Mouse (Mus musculus) embryonic facial prominence, embryonic 14.5 days (tissue): ENCODE data around the gene Lhx9. TPM values are rescaled to one million over a fixed set of nuclear protein-coding genes. Genes with fewer than 3 reads are reported as not detected.

Source experiments
- ATAC-seq: fragments of 200-750 bp; cut with Nextera tagmentation; 2 replicates; pipeline ENCODE4 v1.8.0; 2017; ENCODE audit warnings: low read depth, moderate number of reproducible peaks, moderate TSS enrichment
- DNase-seq: peaks from one replicate; pipeline ENCODE4 v3.0.0-alpha.2; 2015; ENCODE audit warnings: low spot score
- H3K27ac ChIP-seq: fragments of 300-500 bp; sonication (generic); replicated peaks from 2 replicates; pipeline ENCODE4 v1.5.1; 2014; ENCODE audit warnings: low read depth, mild to moderate bottlenecking, low read length, moderate library complexity
- H3K27me3 ChIP-seq: fragments of 300-500 bp; sonication (generic); replicated peaks from 2 replicates; pipeline ENCODE4 v1.6.1; 2014; ENCODE audit warnings: low read length; ENCODE audit not compliant: control insufficient read depth, insufficient read depth
- H3K36me3 ChIP-seq: fragments of 300-500 bp; sonication (generic); 2 replicates; pipeline ENCODE4 v1.6.1; 2014; ENCODE audit warnings: low read length, mixed read lengths; ENCODE audit not compliant: control insufficient read depth, insufficient read depth
- H3K4me1 ChIP-seq: fragments of 300-500 bp; sonication (generic); 2 replicates; pipeline ENCODE4 v1.6.1; 2014; ENCODE audit warnings: antibody characterized with exemption, low read length; ENCODE audit not compliant: control insufficient read depth, insufficient read depth
- H3K4me2 ChIP-seq: fragments of 300-500 bp; sonication (generic); 2 replicates; pipeline ENCODE4 v1.6.1; 2014; ENCODE audit warnings: low read depth, mild to moderate bottlenecking, low read length, moderate library complexity, mixed read lengths
- H3K4me3 ChIP-seq: fragments of 300-500 bp; sonication (generic); 2 replicates; pipeline ENCODE4 v1.5.1; 2014; ENCODE audit warnings: low read depth, mild to moderate bottlenecking, low read length
- H3K9ac ChIP-seq: fragments of 300-500 bp; sonication (generic); 2 replicates; pipeline ENCODE4 v1.6.1; 2014; ENCODE audit warnings: low read depth, mild to moderate bottlenecking, low read length, moderate library complexity, mixed read lengths
- H3K9me3 ChIP-seq: fragments of 300-500 bp; sonication (generic); 2 replicates; pipeline ENCODE4 v1.6.1; 2016; ENCODE audit warnings: low read length; ENCODE audit not compliant: control insufficient read depth
- WGBS: fragments of 180-500 bp; shearing (Covaris S2); extraction: QIAGEN DNeasy Blood & Tissue Kit; methylation state at CpG from one replicate; pipeline ENCODE4 v1.1.7; 2014; 5-methylcytosine and 5-hydroxymethylcytosine counted together
- polyA plus RNA-seq: library from polyadenylated mRNA; unstranded; fragments of >200 nt; fragmentation: Nextera tagmentation; extraction: Ambion mirVana; gene quantifications from 2 replicates; pipeline ENCODE4 v1.2.1, GENCODE M21; 2014

Gene Lhx9
- polyA plus RNA-seq, 1 experiment from 2014 or later: 0.28 TPM

DNA sequence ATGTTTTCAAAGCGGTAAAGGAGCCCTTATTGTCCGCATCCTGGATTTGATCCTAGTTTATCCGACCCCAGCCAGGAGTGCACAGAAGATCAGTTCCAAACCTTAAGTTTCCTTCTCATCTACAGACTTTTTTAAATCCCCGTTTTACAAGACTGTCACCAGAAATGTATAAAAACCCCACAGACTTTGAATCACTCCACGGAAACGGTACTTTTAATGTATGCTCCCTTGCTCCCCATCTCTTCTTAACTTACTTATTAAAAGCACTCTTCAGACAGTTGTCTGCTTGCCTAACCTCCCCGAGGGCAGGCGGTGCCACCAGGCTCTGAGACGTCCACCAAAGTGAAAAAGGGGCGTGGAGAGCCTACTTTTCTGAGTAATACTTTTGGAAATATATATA is 5.6 kb downstream of the Lhx9 start:
- H3K36me3 ChIP-seq: no peaks in the 10 kb centered on the region
- WGBS: 4% methylated on average over 10 of the region's 10 CpGs
- peaks cover 13% of the 10 kb centered on the region for H3K4me1 ChIP-seq
- peak overlapping the region; percentile 72; the same call in 1 of the 2 replicates for H3K4me2 ChIP-seq
- DNase-seq: no peak
- peaks cover 95% of the 10 kb centered on the region for H3K27me3 ChIP-seq
- no peaks in the 10 kb centered on the region for H3K9me3 ChIP-seq
- ATAC-seq: no peak
- H3K27ac ChIP-seq: no peak overlapping the region
- H3K9ac ChIP-seq: no peak overlapping the region
- H3K4me3 ChIP-seq: peak overlapping the region; percentile 40; the same call in 1 of the 2 replicates

DNA sequence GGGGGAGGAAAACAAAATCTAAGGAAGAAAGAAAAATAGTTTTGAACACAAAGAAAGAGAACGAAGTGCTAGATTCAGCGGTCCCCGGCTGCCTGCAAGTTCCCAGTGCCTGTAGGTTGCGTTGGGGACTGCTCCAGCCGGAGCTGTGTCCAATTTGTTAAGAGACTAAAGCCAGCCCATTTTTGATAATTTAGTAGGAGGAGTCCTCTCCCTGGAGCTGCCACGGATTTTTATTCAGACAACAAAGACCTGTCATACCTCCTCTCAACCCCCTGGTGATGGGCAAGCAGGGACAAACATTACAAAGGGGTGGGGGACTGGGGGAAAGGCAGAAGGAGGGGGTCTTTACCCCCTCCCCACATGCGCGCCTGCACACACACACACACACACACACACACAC is 6.1 kb downstream of the Lhx9 start:
- H3K9me3 ChIP-seq: no peaks in the 10 kb centered on the region
- no peaks in the 10 kb centered on the region for H3K36me3 ChIP-seq
- H3K27ac ChIP-seq: no peak overlapping the region
- peaks cover 96% of the 10 kb centered on the region for H3K27me3 ChIP-seq
- no peak overlapping the region for H3K9ac ChIP-seq
- peaks cover 13% of the 10 kb centered on the region for H3K4me1 ChIP-seq
- under 1% methylated on average over 8 of the region's 8 CpGs for WGBS
- ATAC-seq: no peak; the same call in 1 of the 2 replicates
- peak overlapping the region; percentile 40 for H3K4me3 ChIP-seq
- peak overlapping the region; percentile 72 for H3K4me2 ChIP-seq
- DNase-seq: peak; percentile 63

DNA sequence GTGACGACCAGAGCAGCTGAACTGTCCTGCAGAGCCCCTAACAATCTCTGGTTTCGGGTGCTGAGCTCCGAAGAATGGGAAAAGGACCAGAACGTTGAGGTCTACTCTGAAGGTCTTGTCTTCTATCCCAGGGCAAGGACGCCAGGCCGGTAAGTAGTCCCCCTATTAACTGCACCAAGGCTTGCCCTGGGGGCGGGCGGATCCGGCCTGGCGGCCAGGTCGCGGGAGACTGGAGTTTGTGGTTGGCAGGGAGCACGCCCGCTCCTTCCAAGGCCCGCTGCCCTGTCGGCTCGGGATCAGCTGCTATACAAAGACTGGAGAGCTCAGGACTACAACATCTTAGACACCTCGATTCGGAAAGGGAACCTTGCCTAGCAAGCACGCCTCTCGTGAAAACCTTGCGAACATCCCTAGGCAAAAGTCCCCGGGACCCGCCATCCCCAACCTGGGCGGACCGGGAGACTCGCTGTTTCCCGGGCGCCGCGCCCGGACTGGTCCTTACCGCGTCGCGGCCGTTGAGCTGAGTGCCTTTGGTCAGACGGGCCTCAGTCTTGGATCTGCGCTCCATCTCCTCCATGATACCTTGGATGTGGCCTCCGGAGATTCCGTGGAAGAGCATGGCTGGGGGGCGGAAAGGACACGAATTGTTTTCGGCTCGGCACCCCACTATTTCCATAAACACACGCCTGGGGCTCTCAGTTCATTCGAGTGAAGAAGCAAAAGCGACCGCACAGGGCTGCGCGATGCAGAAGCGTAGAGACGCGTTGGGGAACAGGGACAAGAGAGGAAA is 6.9 kb downstream of the Lhx9 start:
- WGBS: 1% methylated on average over 54 of the region's 54 CpGs
- no peaks in the 10 kb centered on the region for H3K9me3 ChIP-seq

DNA sequence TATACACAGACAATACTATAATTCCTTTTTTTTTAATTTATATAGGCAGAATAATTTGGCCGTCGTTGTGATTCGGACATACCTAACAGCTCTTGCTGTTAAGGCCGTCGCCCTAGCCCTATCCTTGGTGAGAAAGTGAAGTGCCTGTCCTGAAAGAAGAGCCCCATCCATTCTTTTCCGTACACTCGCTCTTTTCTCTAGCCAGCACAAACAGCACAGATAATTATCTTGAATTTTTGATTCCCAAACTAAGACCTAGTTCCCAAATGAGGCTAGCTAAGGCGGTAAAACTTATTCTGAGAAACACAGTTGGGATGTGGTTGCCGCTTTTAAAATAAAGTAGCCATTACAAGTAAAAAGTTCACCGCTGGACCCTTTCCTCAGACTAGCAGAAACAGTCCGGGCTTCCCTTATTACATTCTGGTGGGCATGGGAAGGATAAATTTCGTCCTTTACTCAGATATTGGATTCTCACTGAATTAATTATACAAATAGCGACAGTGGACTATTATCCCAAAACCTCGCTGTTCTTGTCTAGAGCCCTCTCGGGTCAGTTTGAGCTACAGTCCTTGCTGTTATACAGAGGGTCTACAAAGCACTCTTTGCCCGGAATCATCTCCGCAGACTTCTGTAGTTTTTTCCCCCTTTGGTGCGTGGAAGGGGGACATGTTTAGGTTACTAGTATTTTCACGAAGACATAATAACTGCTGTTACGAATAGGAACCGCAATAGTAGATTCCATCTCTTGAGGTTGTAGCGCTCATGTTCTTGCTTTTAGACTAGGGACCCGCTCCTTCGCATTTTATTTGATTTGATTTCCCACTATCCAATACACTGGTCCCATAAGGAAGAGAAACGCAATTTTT is 7.7 kb downstream of the Lhx9 start:
- no peak for ATAC-seq
- H3K4me1 ChIP-seq: peaks cover 13% of the 10 kb centered on the region
- H3K9me3 ChIP-seq: no peaks in the 10 kb centered on the region
- H3K27ac ChIP-seq: no peak overlapping the region
- WGBS: 5% methylated on average over 25 of the region's 25 CpGs
- H3K9ac ChIP-seq: no peak overlapping the region
- DNase-seq: no peak
- peak overlapping the region; percentile 72 for H3K4me2 ChIP-seq
- H3K27me3 ChIP-seq: peaks cover 97% of the 10 kb centered on the region
- H3K36me3 ChIP-seq: no peaks in the 10 kb centered on the region
- H3K4me3 ChIP-seq: peak overlapping the region; percentile 40

More for the DNA sequence above, 6.9 kb downstream of the Lhx9 start:
- ATAC-seq: peak; percentile 27; the same call in 1 of the 2 replicates
- Histone ChIP-seq H3K4me1 (peaks cover 13% of the 10 kb centered on the region), H3K4me3 (peak overlapping the region; percentile 40), H3K27me3 (peaks cover 97% of the 10 kb centered on the region), H3K27ac (no peak overlapping the region), H3K36me3 (no peaks in the 10 kb centered on the region), H3K4me2 (peak overlapping the region; percentile 72), H3K9ac (peak overlapping the region; percentile 42; the same call in 1 of the 2 replicates)
- DNase-seq: peak; percentile 72

DNA sequence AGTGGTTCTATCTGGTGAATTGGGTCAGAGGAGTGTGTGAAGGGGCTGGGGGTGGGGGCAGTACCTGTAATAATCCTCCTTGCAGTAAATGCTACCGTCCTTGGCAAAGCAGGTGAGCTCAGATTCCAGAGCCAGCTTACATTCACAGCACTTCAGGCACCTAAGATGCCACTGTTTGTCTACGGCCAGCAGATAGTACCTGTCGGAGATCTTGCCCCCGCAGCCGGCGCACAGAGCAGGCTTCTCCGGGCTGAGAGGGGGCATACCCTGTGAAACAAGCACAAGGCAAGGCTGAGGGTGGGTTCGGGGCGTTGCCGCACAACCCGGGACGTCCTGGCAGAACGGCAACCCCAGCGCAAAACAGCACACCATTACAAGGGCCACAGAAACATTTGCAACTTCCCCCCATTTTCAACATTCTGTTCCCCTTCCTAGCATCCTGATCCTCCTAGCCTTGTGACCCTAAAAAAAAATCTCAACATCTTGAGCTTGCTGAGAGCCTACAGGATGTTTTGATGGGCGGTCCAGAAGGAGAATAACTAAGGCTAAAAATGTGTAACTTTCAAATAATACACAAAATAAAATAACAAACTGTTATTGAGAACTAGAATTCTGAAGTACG is 8.5 kb downstream of the Lhx9 start:
- no peaks in the 10 kb centered on the region for H3K36me3 ChIP-seq
- peaks cover 13% of the 10 kb centered on the region for H3K4me1 ChIP-seq
- ATAC-seq (no peak), DNase-seq (no peak)
- H3K27ac ChIP-seq: no peak overlapping the region
- 4% methylated on average over 14 of the region's 16 CpGs for WGBS
- no peak overlapping the region for H3K4me3 ChIP-seq
- H3K9ac ChIP-seq: no peak overlapping the region
- H3K4me2 ChIP-seq: no peak overlapping the region
- H3K27me3 ChIP-seq: peaks cover 96% of the 10 kb centered on the region
- no peaks in the 10 kb centered on the region for H3K9me3 ChIP-seq

DNA sequence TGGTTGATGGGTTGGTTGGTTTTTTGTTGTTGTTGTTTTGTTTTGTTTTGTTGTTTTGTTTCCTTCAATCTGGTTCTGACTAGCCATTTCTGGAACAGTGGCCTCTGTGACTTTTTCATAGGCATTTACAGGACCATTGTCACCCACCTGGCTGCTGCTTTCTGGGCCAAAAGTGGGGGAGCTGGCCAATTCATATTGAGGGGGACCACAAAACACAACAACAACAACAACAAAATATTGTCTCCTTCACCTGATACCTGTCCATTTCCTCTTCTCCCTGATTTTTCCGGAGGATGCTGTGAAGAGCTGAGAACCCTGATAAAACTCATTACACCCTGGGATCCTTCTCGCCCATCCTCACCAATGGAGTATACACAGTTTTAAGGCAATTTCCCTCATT is 9.1 kb downstream of the Lhx9 start:
- H3K36me3 ChIP-seq: no peaks in the 10 kb centered on the region
- H3K4me3 ChIP-seq: no peak overlapping the region
- H3K4me1 ChIP-seq: peaks cover 13% of the 10 kb centered on the region
- H3K4me2 ChIP-seq: no peak overlapping the region
- WGBS: 11% methylated on average over 2 of the region's 2 CpGs
- no peaks in the 10 kb centered on the region for H3K9me3 ChIP-seq
- no peak overlapping the region for H3K9ac ChIP-seq
- ATAC-seq: no peak
- no peak for DNase-seq
- peaks cover 96% of the 10 kb centered on the region for H3K27me3 ChIP-seq
- no peak overlapping the region for H3K27ac ChIP-seq

DNA sequence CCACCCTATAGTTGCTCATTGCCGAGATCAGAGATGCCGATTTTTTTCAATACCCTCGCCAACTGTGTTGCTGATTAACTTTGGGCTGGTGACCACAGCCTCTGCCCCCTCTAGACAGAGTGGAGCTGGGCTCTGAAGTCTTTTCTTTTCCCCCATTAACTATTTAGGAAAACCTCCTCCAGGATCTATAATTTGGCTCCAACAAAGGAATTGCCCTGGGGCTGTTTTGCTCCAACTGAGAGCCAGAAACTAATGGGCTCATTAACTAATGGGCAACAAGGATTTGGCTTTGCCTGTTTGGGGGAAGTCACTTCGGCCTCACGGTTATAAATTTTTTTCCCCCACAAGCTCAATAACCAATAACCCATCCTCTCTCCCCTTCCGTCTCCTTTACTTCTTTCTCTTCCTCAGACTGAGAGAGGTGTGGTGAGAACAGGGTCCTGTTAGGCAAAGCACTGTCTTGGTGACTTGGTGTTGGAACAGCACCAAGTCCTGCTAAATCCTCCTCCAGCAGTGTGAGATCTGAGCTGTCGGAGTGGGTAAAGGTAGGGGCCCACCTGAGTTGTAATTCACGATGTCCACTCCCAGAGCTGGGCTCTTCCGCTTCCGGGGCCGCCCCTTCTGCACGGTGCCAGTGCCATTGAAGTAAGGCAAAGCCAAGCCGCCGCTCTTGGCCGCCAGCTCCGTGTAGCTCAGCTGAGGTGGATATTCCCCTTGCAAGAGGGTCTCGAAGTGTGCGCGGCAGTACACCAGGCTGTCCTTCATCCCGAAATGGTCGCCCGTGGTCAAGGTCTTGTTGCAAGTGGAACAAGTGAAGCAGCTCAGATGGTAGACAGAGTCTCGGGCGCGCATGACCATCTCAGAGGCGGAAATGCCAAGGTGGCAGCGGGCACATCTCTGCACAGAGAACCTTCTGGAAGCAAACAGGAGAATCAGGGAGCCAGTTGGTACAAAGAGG is 10.3 kb downstream of the Lhx9 start:
- Histone ChIP-seq H3K27ac (no peak overlapping the region), H3K4me2 (peak overlapping the region; percentile 23; the same call in 1 of the 2 replicates), H3K36me3 (no peaks in the 10 kb centered on the region), H3K4me3 (peak overlapping the region; percentile 11; the same call in 1 of the 2 replicates), H3K9ac (no peak overlapping the region), H3K9me3 (no peaks in the 10 kb centered on the region), H3K27me3 (peaks cover 95% of the 10 kb centered on the region), H3K4me1 (peaks cover 13% of the 10 kb centered on the region)
- ATAC-seq (no peak; the same call in 1 of the 2 replicates), DNase-seq (no peak)
- 10% methylated on average over 27 of the region's 27 CpGs for WGBS
